Mouse (Mus musculus): ENCODE measurements around the gene Srrd.

GRCm38 (mm10) chr5:112289236-112289635 is 53.6 kb downstream of the Srrd start:
- no peak for TF ChIP-seq CTCF (IDR thresholded peaks at IDR 0.05; ENCODE audit: control insufficient read depth, insufficient read depth, insufficient replicate concordance, low read depth, low read length)
- no peak for TF ChIP-seq POLR2A (IDR thresholded peaks at IDR 0.05; ENCODE audit: control insufficient read depth, low read depth, low read length)

All from testis, adult 2 months (tissue).